Mouse (Mus musculus) urinary bladder, postnatal 14 days (tissue): Measurements from ENCODE around the gene Mymk.

Experiments
- DNase-seq: peaks from one replicate; pipeline ENCODE4 v3.0.0; 2021; ENCODE audit warnings: low spot score

Gene Mymk

GRCm38 (mm10) chr2:27078312-27078711 is 6.3 kb upstream of the Mymk start:
- DNase-seq = no peak

DNA sequence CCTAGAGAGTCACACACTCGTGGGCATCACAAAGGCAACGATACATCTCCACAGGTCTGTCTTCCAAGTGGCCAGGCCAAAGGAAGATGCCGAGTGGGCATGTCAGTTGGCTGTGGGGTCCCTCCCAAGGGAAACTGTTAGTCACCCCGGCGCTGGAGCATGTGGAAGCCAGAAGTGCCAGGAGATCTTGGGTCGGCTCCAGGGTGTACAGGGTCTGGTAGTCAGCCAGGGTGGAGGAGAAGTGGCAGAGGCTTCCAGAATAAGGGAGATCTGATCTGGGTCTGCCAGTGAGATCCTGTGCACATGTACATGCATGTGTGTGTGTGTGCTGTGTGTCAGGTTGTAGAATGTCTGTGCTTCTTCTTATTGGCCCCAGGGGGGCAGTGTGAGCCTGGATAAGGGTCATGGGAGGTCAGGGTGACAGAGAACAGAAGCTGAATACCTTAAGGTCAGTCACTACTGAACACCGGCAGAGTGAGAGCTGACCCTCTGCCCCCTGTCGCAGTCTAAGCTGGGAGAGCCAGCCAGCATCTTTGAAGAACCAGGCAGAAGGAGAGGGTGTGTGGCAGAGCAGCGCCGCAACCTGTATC is 5.8 kb upstream of the Mymk start:
- DNase-seq = peak; percentile 25

DNA sequence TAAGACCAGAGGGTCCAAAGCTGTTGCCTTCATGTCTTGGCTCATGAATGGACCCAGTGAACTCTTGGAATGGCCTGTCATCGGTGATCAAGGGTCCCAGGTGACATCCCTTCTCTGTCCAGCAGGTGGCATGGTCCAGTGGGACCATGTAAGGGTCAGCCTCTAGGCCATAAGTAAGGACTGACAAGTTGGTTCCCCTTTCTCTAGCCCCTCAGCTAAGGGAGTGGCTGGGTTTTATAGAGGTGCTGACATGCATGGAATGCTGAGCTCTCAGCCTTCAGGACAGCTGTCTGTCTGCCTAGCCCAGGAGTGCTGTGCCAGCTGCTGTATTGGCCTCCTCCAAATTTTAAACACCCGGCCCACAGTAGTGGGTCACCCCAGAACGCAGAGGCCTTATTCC is 3.5 kb upstream of the Mymk start:
- DNase-seq = peak; percentile 41

DNA sequence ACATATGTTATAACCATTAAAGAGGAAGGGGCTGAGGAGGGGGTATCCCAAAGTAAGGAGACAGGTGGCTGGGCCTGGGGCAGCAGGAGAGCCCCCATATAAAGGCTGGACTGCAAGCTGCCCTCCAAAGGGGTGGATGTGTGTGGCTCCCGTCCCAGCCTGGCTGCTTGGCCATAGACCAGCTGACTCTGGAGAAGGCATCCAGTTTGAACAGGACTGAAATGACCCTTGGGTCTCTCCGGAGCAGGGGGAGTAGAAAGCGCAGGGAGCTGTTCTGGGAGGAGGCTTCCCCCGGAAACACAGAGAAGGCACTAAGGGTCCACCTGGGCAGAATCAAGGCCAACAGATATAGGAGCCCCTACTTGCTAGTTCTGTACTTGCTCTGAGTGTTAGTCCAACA is 2.8 kb upstream of the Mymk start:
- no peak for DNase-seq

DNA sequence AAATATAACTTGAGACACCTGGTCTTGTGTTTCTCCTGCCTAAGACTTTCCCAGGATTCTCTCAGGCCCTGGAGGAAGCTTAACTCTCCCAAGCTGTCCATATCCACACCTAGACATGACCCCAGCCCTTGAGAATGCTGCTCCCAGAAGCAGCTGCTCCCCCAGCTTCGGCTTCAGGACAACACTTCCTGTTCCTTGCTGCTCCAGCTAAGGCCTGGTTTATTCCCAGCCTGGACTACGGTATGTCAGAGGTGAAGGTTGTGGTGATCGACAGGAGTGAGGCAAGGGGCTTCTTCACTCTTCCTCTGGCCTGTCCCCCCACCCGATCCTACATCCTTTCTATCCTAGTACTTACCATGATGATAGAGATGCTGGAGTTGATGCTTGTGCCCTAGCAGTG is 1.4 kb upstream of the Mymk start:
- no peak for DNase-seq

GRCm38 (mm10) chr2:27071137-27071536 is 842 bp downstream of the Mymk start:
- peak; percentile 69 for DNase-seq

DNA sequence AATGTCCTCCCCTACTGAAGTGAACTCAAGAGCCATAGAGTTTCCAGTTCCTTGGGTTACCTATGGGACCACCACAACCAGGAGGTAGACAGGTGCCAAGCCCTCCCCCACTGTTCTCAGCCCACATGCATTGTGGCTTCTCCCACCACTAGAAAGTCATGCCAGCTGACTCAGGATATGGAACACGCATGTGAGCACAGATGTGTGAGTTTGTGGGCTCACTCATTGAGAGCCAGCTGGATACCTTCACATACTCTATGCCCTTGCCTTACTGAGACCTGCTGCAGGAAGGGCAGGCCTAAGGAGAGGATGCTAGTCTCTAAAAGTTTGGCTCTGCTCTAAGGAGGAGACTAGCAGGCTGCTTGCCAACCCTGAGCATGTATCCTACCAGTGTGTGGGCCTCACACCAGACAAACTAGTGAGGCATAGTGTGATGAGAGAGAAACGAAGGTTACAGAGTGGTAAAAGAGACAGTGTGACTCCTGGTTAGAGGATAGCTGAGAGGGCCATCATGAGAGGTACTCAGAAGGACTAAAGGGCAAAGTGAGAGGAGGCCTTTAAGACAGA is 1.6 kb downstream of the Mymk start:
- DNase-seq = no peak

DNA sequence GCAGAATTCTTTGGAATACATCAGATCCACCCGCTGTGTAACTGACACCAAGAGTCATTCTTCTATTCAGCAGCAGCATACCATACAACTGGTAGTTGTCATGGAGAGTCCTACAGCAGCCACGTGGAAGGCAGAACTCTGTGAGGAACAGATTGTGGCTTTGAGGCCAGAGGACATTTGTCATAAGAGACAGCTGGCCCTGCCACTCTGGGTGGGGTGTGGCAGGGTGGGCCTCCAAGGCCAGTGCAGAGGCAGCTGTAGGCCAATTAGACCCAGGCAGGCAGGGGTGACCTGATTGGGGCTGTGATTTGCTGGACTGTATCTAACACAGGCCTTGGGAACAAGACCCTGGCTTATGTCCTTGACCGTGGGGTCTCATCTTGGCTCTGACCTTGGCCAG is 2.3 kb downstream of the Mymk start:
- no peak for DNase-seq

DNA sequence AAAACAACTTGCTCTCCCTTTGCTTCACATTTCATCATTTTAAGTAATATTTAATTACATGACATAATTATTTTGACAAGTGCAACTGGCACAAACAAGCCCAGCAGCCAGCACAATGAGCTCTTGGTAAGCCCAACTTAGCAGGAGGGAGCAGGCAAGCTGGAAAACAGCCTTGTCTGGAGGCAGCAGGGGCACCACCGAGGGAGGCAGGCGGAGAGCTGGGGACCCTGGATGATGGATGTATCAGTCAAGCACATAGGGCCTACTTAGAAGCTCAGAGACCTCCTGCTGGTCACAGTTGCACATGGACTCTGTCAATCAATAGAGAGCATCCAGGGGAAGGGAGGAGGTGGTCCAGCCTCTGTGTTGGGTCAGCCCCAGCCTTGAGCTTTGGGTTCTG is 4.0 kb downstream of the Mymk start:
- no peak for DNase-seq

DNA sequence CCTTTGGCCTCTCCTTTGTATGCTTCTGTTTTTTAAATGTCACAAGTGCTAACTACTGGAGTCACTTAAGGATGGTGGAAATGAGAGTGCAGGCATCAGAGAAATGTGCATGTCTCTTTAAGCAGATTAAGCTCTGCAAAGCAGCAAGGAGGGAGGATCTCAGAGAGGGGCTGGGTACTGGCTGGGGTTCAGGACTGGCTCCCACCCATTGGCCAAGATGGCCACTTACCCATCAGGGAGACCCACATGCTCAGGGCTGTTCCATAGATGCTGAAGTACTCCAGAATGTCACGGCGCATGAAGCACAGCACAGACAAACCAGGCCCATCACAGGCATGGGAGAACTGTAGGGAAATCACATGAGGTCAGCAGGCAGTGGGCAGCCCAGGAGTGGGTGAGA is 4.9 kb downstream of the Mymk start:
- DNase-seq = no peak

- no peak for DNase-seq
Observed at GRCm38 (mm10) chr2:27059187-27059586, 12.8 kb downstream of the Mymk start.

GRCm38 (mm10) chr2:27058751-27059150 is 13.2 kb downstream of the Mymk start:
- DNase-seq = no peak

DNA sequence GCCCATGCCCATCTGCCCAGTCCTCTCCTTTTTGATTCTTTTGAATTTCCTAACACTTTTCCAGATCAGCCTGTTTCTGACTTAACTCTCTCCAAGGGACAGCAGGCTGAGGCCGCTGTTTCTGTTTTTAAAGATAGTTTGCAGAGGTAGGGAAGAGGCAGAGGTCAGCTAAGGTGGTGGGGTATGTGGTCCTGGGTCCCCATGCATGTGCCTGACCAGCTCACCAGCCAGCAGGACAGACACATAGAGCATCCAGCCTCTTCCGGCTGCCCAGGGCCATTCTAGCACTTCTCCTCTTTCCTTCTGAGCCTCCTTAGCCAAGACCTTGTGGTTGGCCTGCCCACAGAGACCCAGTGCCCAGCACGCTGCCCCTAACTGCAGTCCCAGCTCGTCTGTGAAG is 13.7 kb downstream of the Mymk start:
- DNase-seq = no peak

GRCm38 (mm10) chr2:27049408-27049807 is 22.6 kb downstream of the Mymk start:
- no peak for DNase-seq

DNA sequence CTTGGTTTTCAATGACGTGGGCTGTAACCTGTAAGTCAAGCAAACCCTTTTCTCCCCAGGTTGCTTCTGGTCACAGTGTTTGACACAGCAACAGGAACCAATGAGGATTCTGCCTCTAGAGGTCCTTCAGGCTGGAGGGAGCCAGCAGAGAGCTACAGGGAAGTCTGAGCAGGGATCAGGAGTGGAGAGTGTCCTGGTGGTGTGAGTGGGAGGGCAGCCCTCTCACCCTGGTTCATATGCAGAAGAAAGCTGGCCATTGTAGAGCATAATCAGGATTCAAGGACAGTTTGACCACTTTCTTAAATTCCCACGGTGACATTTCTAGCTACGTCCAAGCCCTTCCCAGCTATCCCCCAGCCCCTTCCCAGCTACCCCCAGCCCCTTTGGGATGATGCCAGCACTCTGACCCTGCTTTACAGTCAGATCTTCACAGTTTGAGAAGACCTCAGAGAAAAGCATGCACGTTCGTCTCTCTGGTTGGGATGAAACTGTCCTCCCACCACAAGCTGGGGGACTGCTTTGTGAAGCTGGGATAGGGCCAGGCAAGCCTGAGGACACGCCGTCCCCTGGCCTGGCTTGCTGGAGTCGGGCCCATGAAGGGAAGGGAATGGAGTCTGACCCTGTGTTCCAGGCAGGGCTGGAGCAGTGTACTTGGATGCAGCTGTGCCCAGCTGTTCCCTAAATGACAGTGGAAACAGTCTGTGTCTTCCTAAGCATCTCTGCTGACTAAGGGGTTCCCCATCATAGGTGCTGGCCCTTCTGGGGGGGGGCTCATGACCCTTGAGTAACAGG is 25.8 kb downstream of the Mymk start:
- peak; percentile 80 for DNase-seq

- DNase-seq = no peak
Observed at GRCm38 (mm10) chr2:27044641-27045040, 27.3 kb downstream of the Mymk start.

DNA sequence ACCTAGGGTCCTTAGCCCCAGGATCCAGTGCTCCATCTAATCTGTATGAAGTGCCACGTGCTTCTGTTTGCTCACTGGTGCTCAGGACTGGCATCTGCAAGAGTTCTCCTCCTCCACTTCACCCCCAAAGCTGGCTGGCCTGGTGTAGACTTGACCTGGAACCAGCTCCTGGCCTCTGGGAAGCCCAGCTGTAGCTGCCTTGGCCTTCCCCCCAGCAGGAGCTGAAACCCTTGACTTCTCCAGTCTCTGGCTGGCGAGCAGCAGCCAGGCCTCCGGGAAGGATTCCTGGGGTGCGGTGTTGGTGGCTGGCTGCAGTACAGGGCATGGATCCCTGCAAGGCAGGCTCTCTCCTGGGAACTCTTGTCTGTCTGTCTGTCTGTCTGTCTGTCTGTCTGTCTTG is 27.8 kb downstream of the Mymk start:
- no peak for DNase-seq

GRCm38 (mm10) chr2:27043461-27043860 is 28.5 kb downstream of the Mymk start:
- peak; percentile 88 for DNase-seq

- no peak for DNase-seq
Observed at GRCm38 (mm10) chr2:27042131-27042844, 29.7 kb downstream of the Mymk start.

DNA sequence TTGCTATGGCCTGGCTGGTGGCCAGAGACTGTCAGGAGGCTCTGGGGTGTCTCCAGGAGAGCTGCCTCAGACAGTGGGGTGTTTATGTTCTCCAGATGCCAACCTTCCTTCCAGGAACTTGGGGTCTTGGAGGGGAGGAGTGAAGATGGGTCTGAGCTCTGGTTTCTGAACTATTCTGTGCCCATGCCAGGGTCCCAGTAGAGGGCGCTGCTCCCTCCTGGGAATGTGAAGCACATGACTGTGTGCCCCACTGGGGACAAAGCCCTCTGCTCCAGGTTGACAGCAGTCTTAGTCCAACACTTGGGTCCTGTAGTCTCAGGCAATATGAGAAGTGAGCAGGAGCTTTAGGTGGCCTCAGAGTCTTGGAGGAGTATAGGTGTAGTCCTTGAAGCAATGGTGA is 32.7 kb downstream of the Mymk start:
- DNase-seq = no peak

- DNase-seq = peak; percentile 80
Observed at GRCm38 (mm10) chr2:27038596-27038995, 33.4 kb downstream of the Mymk start.

DNA sequence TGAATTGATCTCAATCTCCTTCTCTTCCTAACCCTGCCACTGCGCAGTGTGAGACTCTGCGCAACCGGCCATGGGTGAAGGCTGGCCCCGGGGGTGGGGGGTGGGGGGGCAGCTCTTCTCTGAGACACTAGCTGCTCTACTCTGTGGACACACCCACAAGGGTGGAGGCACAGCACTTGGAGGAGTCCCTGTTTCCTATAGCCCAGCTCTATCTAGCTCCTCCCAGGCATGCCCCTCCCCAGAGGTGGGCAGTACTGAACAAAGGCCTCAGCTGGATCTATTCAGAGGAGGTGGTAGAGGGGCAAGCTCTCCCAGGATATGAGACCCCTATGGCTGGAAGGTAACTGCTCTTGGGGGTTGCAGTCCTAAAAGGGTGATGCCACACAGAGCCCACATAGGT is 35.0 kb downstream of the Mymk start:
- DNase-seq = peak; percentile 48

DNA sequence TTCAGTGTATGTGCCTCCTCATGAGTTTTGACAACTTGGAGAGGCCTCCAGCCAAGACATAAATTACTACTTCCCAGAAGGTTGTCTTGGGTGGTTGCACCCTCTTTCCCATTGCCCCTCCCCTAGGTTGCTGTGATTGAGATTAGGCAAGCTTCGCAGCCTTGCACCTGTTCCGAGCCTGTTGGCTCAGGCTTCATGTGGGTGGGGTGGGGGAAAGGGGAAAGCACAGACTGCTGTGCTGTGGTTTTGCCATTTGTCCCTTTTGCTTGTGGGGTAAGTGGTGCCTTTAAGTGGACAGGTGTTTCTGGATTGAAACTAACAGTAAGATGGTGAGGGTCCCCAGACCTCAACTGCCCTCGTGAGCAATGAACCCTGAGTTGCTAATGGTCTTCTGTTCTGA is 36.0 kb downstream of the Mymk start:
- DNase-seq = no peak
